Mouse (Mus musculus): ENCODE data around the gene 1810065E05Rik. TPM values are rescaled to one million over a fixed set of nuclear protein-coding genes. Genes with fewer than 3 reads are reported as not detected.

The 1810065E05Rik gene
- polyA plus RNA-seq (2015; fragmentation: Nextera tagmentation; extraction: Ambion mirVana): not detected in 2 replicates

DNA sequence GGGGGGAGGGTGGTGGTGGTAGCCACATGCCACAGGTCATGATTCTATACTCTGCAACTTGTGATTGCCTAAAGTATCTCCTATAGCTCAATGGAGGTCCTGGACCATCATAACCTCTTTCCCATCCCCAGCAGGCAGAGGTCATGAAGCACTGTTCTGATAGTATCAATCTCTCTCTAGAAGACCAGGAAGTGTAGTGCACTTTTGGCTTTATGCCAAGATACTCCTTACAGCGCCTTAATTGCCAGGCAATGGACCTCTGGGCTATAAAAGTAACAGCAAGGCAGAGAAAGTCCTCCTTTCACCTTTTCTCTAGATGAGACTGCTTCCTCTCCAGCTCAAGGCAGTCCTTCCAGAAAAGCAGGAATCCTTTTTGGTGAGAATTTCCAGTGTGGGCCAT is at the start of gene 1810065E05Rik:
Gene 1810065E05Rik (plus strand): TSS at position 297 of the 400 bp plus-strand sequence.
- ATAC-seq: no peak
- 57% methylated on average over 1 of the region's 1 CpGs for WGBS (ENCODE audit: insufficient replicate concordance)

DNA sequence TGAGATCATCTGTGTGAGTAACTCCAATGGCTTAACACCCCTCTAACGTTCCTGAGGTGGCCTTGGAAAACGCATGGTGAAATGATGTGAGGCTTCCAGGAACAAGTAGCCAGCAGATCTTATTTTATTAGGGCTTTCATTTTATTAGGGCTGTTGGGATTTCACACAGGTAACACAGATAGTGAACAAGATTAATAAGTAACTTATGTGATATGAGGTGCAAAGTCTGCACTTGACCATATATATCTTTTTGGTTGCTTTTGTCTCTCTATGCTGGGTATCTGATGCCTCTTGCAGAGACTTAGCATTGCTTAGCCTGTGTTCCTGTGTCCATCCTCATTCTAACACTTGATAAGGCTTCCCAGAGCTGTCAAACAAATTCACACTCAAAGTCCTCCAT is 43.6 kb upstream of the 1810065E05Rik start:
- 72% methylated on average over 2 of the region's 2 CpGs for WGBS (ENCODE audit: insufficient replicate concordance)
- Histone ChIP-seq H3K36me3 (replicated peaks; ENCODE audit: insufficient read depth, low read length) (no peaks in the 10 kb centered on the region), H3K27me3 (ENCODE audit: insufficient read depth, low read length) (no peaks in the 10 kb centered on the region), H3K4me3 (ENCODE audit: low read depth, low read length) (no peak overlapping the region), H3K4me2 (ENCODE audit: low read depth, low read length) (no peak overlapping the region), H3K4me1 (ENCODE audit: insufficient read depth) (no peaks in the 10 kb centered on the region), H3K9ac (replicated peaks) (no peak overlapping the region), H3K27ac (ENCODE audit: low read depth) (no peak overlapping the region), H3K9me3 (ENCODE audit: low read length) (no peaks in the 10 kb centered on the region)
- ATAC-seq (no peak), DNase-seq (no peak)
- TF ChIP-seq EP300 (IDR thresholded peaks at IDR 0.05; ENCODE audit: low read depth): no peak
- TF ChIP-seq CTCF (IDR thresholded peaks at IDR 0.05; ENCODE audit: low read depth): no peak

More for the DNA sequence above, at the start of gene 1810065E05Rik:
- no peaks in the 10 kb centered on the region for H3K9me3 ChIP-seq (ENCODE audit: low read length)
- H3K9ac ChIP-seq (replicated peaks): no peak within 1 kb of the TSS
- TF ChIP-seq EP300 (IDR thresholded peaks at IDR 0.05; ENCODE audit: low read depth) (no peak), CTCF (IDR thresholded peaks at IDR 0.05; ENCODE audit: low read depth) (no peak)
- no peaks in the 10 kb centered on the region for H3K4me1 ChIP-seq (ENCODE audit: insufficient read depth)
- no peak within 1 kb of the TSS for H3K4me3 ChIP-seq (ENCODE audit: low read depth, low read length)
- H3K36me3 ChIP-seq (replicated peaks; ENCODE audit: insufficient read depth, low read length): no peaks in the 10 kb centered on the region
- no peaks in the 10 kb centered on the region for H3K27me3 ChIP-seq (ENCODE audit: insufficient read depth, low read length)
- no peak within 1 kb of the TSS for H3K27ac ChIP-seq (ENCODE audit: low read depth)
- no peak within 1 kb of the TSS for H3K4me2 ChIP-seq (ENCODE audit: low read depth, low read length)
- no peak for DNase-seq

GRCm38 (mm10) chr11:58377686-58378085 is 43.2 kb upstream of the 1810065E05Rik start:
- 67% methylated on average over 1 of the region's 1 CpGs for WGBS (ENCODE audit: insufficient replicate concordance)
- no peak for ATAC-seq
- Histone ChIP-seq H3K36me3 (replicated peaks; ENCODE audit: insufficient read depth, low read length) (no peaks in the 10 kb centered on the region), H3K9ac (replicated peaks) (no peak overlapping the region), H3K27ac (ENCODE audit: low read depth) (no peak overlapping the region), H3K4me2 (ENCODE audit: low read depth, low read length) (no peak overlapping the region), H3K4me1 (ENCODE audit: insufficient read depth) (no peaks in the 10 kb centered on the region), H3K4me3 (ENCODE audit: low read depth, low read length) (no peak overlapping the region), H3K9me3 (ENCODE audit: low read length) (no peaks in the 10 kb centered on the region), H3K27me3 (ENCODE audit: insufficient read depth, low read length) (no peaks in the 10 kb centered on the region)
- no peak for DNase-seq
- no peak for TF ChIP-seq EP300 (IDR thresholded peaks at IDR 0.05; ENCODE audit: low read depth)

DNA sequence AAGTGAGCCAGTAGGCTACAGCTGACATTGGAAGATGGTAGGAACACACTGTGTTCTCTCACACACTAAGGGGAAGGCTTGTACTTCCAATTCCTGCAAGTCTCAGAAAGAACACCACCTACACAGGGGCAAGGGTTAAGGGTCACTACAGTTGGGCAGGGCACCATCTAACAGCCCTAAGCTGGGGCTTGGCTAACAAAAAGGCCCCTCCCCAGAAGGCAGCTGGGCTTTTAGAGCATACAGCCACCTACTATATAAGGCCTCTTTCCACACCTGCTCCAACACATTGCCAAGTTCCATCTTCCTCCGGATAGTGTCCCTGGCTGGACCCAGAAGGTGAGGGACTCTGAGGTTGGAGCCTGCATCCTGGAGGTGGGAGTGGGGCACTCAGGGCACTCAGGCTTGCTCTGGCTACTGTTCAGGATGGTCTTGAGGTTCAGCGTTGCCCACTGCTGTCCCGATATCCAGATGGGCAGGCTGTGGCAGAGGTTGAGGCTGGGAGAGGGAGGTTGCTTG is 42.1 kb upstream of the 1810065E05Rik start, which contains the start of gene Lypd8:
Gene Lypd8 (plus strand): TSS at position 281 of the 516 bp plus-strand sequence.
- TF ChIP-seq CTCF (IDR thresholded peaks at IDR 0.05; ENCODE audit: low read depth): no peak
- TF ChIP-seq EP300 (IDR thresholded peaks at IDR 0.05; ENCODE audit: low read depth): no peak
- Histone ChIP-seq H3K9ac (replicated peaks) (no peak within 1 kb of the TSS), H3K36me3 (replicated peaks; ENCODE audit: insufficient read depth, low read length) (no peaks in the 10 kb centered on the region), H3K4me1 (ENCODE audit: insufficient read depth) (no peaks in the 10 kb centered on the region), H3K9me3 (ENCODE audit: low read length) (no peaks in the 10 kb centered on the region), H3K27ac (ENCODE audit: low read depth) (no peak within 1 kb of the TSS), H3K4me2 (ENCODE audit: low read depth, low read length) (no peak within 1 kb of the TSS), H3K27me3 (ENCODE audit: insufficient read depth, low read length) (no peaks in the 10 kb centered on the region), H3K4me3 (ENCODE audit: low read depth, low read length) (no peak within 1 kb of the TSS)
- DNase-seq: no peak
- no peak for ATAC-seq
- 79% methylated on average over 3 of the region's 3 CpGs for WGBS (ENCODE audit: insufficient replicate concordance)

- Histone ChIP-seq H3K4me2 (ENCODE audit: low read depth, low read length) (no peak overlapping the region), H3K9ac (replicated peaks) (no peak overlapping the region), H3K27me3 (ENCODE audit: insufficient read depth, low read length) (no peaks in the 10 kb centered on the region), H3K9me3 (ENCODE audit: low read length) (no peaks in the 10 kb centered on the region), H3K36me3 (replicated peaks; ENCODE audit: insufficient read depth, low read length) (no peaks in the 10 kb centered on the region), H3K27ac (ENCODE audit: low read depth) (no peak overlapping the region), H3K4me1 (ENCODE audit: insufficient read depth) (no peaks in the 10 kb centered on the region), H3K4me3 (ENCODE audit: low read depth, low read length) (no peak overlapping the region)
- 85% methylated on average over 1 of the region's 1 CpGs for WGBS (ENCODE audit: insufficient replicate concordance)
- TF ChIP-seq EP300 (IDR thresholded peaks at IDR 0.05; ENCODE audit: low read depth) (no peak), CTCF (IDR thresholded peaks at IDR 0.05; ENCODE audit: low read depth) (no peak)
- no peak for ATAC-seq
- no peak for DNase-seq
Measured at GRCm38 (mm10) chr11:58379516-58379915, 41.4 kb upstream of the 1810065E05Rik start.

GRCm38 (mm10) chr11:58382471-58382870 is 38.4 kb upstream of the 1810065E05Rik start:
- ATAC-seq (no peak), DNase-seq (no peak)
- Histone ChIP-seq H3K9me3 (ENCODE audit: low read length) (no peaks in the 10 kb centered on the region), H3K9ac (replicated peaks) (no peak overlapping the region), H3K4me1 (ENCODE audit: insufficient read depth) (no peaks in the 10 kb centered on the region), H3K27ac (ENCODE audit: low read depth) (no peak overlapping the region), H3K4me3 (ENCODE audit: low read depth, low read length) (no peak overlapping the region), H3K36me3 (replicated peaks; ENCODE audit: insufficient read depth, low read length) (no peaks in the 10 kb centered on the region), H3K4me2 (ENCODE audit: low read depth, low read length) (no peak overlapping the region), H3K27me3 (ENCODE audit: insufficient read depth, low read length) (no peaks in the 10 kb centered on the region)
- WGBS (ENCODE audit: insufficient replicate concordance): 88% methylated on average over 6 of the region's 6 CpGs
- no peak for TF ChIP-seq EP300 (IDR thresholded peaks at IDR 0.05; ENCODE audit: low read depth)
- TF ChIP-seq CTCF (IDR thresholded peaks at IDR 0.05; ENCODE audit: low read depth): no peak

Measured in liver, postnatal 0 days (tissue).